Mouse (Mus musculus) stomach, embryonic 15.5 days (tissue): ENCODE results near the gene 5031439G07Rik. TPM values are rescaled to one million over a fixed set of nuclear protein-coding genes. Genes with fewer than 3 reads are reported as not detected.

Source experiments
- ATAC-seq: fragments of 200-750 bp; cut with Nextera tagmentation; 2 replicates; pipeline ENCODE4 v1.8.0; 2017; ENCODE audit warnings: low read depth, moderate number of reproducible peaks, moderate TSS enrichment; ENCODE audit not compliant: insufficient read depth, low FRiP score
- H3K27ac ChIP-seq: fragments of 300-500 bp; sonication (generic); 2 replicates; pipeline ENCODE4 v1.5.1; 2015; ENCODE audit warnings: mild to moderate bottlenecking, inconsistent platforms
- H3K27me3 ChIP-seq: fragments of 300-500 bp; sonication (generic); replicated peaks from 2 replicates; pipeline ENCODE4 v1.6.1; 2015; ENCODE audit warnings: inconsistent platforms
- H3K36me3 ChIP-seq: fragments of 300-500 bp; sonication (generic); 2 replicates; pipeline ENCODE4 v1.6.1; 2015; ENCODE audit warnings: inconsistent platforms
- H3K4me1 ChIP-seq: fragments of 300-500 bp; sonication (generic); 2 replicates; pipeline ENCODE4 v1.6.1; 2015; ENCODE audit warnings: inconsistent platforms
- H3K4me2 ChIP-seq: fragments of 300-500 bp; sonication (generic); 2 replicates; pipeline ENCODE4 v1.6.1; 2015; ENCODE audit warnings: mild to moderate bottlenecking, inconsistent platforms
- H3K4me3 ChIP-seq: fragments of 300-500 bp; sonication (generic); replicated peaks from 2 replicates; pipeline ENCODE4 v1.5.1; 2015; ENCODE audit warnings: inconsistent platforms
- H3K9ac ChIP-seq: fragments of 300-500 bp; sonication (generic); 2 replicates; pipeline ENCODE4 v1.6.1; 2015; ENCODE audit warnings: inconsistent platforms
- H3K9me3 ChIP-seq: fragments of 300-500 bp; sonication (generic); 2 replicates; pipeline ENCODE4 v1.6.1; 2016; ENCODE audit warnings: inconsistent platforms
- WGBS: fragments of 180-500 bp; shearing (Covaris S2); methylation state at CpG from one replicate; pipeline ENCODE4 v1.1.7; 2015; 5-methylcytosine and 5-hydroxymethylcytosine counted together
- polyA plus RNA-seq: library from polyadenylated mRNA; unstranded; fragments of >200 nt; fragmentation: Nextera tagmentation; extraction: Ambion mirVana; gene quantifications from 2 replicates; pipeline ENCODE4 v1.2.1, GENCODE M21; 2015

Gene 5031439G07Rik
- polyA plus RNA-seq, 1 experiment from 2014 or later: 13.7 TPM

DNA sequence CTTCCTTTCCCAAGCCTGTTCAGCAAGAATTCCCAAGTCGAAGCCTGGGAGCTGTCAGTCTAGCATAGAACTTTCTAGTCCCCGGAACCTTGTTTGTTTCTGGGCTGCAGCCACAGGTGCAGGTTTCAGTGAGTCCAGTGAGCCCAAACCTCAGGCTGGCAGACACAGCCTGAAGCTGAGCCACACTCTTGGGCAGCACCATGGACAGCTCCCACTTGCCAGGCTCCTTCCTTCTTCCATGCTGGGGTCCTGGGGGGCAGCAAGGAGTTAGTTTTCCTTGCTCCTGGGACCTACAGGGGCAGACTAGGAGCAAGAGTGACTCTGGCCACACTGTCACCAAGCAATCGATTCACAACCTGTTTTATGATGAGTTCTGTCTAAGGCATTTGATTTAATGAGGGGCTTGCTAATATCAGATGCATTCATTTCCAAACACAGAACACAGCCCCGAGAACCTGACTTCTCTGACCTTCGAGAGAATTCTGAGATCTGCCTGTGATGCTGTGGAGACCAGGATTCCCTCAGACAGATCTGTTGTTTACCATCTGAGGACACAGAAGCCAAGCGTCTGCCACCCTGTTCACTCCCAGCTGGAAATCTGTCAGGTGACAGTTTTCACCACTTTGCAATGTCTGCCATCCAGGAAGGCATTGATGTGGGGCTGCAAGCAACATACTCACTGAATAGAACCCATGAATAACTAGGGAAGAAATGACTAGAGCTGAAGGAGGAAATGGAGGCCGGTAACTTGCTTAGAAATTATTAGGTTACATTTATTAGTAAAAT is 22.6 kb downstream of the 5031439G07Rik start:
- 49% methylated on average over 7 of the region's 7 CpGs for WGBS
- Histone ChIP-seq H3K36me3 (no peaks in the 10 kb centered on the region), H3K9ac (no peak overlapping the region), H3K4me1 (no peaks in the 10 kb centered on the region), H3K4me2 (no peak overlapping the region), H3K27me3 (no peaks in the 10 kb centered on the region), H3K27ac (no peak overlapping the region), H3K9me3 (no peaks in the 10 kb centered on the region), H3K4me3 (no peak overlapping the region)
- ATAC-seq: no peak

GRCm38 (mm10) chr15:84964771-84965170 is 23.6 kb downstream of the 5031439G07Rik start:
- no peak overlapping the region for H3K4me2 ChIP-seq
- H3K9me3 ChIP-seq: no peaks in the 10 kb centered on the region
- no peak overlapping the region for H3K4me3 ChIP-seq
- no peaks in the 10 kb centered on the region for H3K4me1 ChIP-seq
- ATAC-seq: no peak
- 80% methylated on average over 5 of the region's 5 CpGs for WGBS
- H3K36me3 ChIP-seq: no peaks in the 10 kb centered on the region
- H3K27ac ChIP-seq: no peak overlapping the region
- no peaks in the 10 kb centered on the region for H3K27me3 ChIP-seq
- H3K9ac ChIP-seq: no peak overlapping the region

DNA sequence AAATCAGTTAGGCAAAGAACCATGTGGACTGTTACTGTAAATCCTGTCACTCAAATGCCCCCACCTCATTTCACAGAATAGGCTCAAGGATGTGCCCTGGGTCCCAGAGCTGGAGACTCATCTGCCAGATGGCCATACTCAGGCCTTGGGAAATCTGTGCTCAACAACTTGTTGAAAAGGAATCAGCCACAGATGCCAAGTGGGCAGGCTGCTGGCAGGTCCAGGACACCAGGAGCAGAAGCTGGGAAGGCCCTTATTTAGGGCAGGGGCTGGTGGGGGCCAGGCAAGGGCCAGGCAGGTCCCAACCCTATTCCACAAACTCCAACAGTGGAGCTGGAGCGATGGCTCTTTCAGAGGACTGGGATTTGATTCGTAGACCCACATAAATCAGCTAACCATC is 25.8 kb downstream of the 5031439G07Rik start:
- Histone ChIP-seq H3K27me3 (no peaks in the 10 kb centered on the region), H3K4me3 (no peak overlapping the region), H3K4me1 (0 out of 2 replicates have a peak, but pooled peaks cover 4% of the 10 kb centered on the region), H3K9me3 (no peaks in the 10 kb centered on the region), H3K27ac (no peak overlapping the region), H3K4me2 (no peak overlapping the region), H3K9ac (no peak overlapping the region), H3K36me3 (no peaks in the 10 kb centered on the region; the same call in 1 of the 2 replicates)
- ATAC-seq: no peak
- WGBS: 87% methylated on average over 2 of the region's 2 CpGs

DNA sequence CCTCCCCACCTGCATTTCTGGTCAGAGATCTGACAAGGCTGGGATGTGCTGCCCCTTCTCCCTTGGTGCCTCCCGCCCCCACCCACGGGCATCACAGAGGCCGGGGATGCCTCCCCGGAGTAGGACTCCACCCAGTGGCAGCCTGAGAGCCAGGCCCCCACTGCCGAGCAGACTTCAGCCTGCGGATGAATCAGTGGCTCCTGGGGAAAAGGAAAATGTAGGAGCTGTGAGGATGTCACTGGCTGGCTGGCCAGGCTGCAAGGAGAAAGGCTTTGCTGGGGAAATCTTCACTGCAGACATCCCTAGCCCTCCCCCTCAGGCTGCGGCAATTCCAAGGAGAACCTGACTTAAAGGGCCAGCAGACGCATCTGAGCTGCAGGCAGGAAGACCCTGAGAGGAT is 27.7 kb downstream of the 5031439G07Rik start:
- Histone ChIP-seq H3K27ac (no peak overlapping the region), H3K9me3 (no peaks in the 10 kb centered on the region), H3K9ac (no peak overlapping the region), H3K4me1 (0 out of 2 replicates have a peak, but pooled peaks cover 4% of the 10 kb centered on the region), H3K4me2 (no peak overlapping the region), H3K36me3 (peaks cover 2% of the 10 kb centered on the region; the same call in 1 of the 2 replicates), H3K27me3 (no peaks in the 10 kb centered on the region), H3K4me3 (no peak overlapping the region)
- 38% methylated on average over 8 of the region's 8 CpGs for WGBS
- no peak for ATAC-seq

GRCm38 (mm10) chr15:84959891-84960290 is 28.5 kb downstream of the 5031439G07Rik start:
- no peak overlapping the region for H3K9ac ChIP-seq

DNA sequence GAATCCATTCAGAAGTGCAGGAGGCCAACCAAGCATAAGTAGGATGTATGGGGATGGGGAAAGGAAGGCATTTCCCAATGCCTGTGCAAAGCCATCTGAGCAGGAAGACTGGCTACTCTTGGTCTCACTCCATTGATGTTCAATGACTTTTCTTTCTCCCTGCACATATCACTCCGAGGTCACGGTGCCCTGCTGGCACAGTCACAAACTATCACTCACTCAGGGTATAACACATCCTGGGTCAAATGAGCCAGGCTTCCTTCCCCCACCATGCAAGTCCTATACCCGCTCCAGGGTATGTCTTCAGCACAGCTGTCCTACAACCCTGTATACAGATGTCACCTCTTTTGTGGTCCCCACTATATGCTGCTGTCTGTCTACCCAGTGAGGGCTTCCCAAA is 30.0 kb downstream of the 5031439G07Rik start:
- ATAC-seq: no peak
- H3K4me1 ChIP-seq: 0 out of 2 replicates have a peak, but pooled peaks cover 4% of the 10 kb centered on the region
- no peaks in the 10 kb centered on the region for H3K27me3 ChIP-seq
- peaks cover 6% of the 10 kb centered on the region; the same call in 1 of the 2 replicates for H3K36me3 ChIP-seq
- no peak overlapping the region for H3K4me2 ChIP-seq
- WGBS: 87% methylated on average over 3 of the region's 3 CpGs
- H3K27ac ChIP-seq: no peak overlapping the region
- H3K9ac ChIP-seq: no peak overlapping the region
- H3K9me3 ChIP-seq: no peaks in the 10 kb centered on the region
- H3K4me3 ChIP-seq: no peak overlapping the region

More at GRCm38 (mm10) chr15:84959891-84960290, 28.5 kb downstream of the 5031439G07Rik start:
- Histone ChIP-seq H3K27ac (no peak overlapping the region), H3K4me1 (0 out of 2 replicates have a peak, but pooled peaks cover 4% of the 10 kb centered on the region), H3K27me3 (no peaks in the 10 kb centered on the region), H3K9me3 (no peaks in the 10 kb centered on the region), H3K36me3 (peaks cover 2% of the 10 kb centered on the region; the same call in 1 of the 2 replicates), H3K4me2 (no peak overlapping the region), H3K4me3 (no peak overlapping the region)
- ATAC-seq: no peak
- WGBS: 64% methylated on average over 6 of the region's 6 CpGs

DNA sequence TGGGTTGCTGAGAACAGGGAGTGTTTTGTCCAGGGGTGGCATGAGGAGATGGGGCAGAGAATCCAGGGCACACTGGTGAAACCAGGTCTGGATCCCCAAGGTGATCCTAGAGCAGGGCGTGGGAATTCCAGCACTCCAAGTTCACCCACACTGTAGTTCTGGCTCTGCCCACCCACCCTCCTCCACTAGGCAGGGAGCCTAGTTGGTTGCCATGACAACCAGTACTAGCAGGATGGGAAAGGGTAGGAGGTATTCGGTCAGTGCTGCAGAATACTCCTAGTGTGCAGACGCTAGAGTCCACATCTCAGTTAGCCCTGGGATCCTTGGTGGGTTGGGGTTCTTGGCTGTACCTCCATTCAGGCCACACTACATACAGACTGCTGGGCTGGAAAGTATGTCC is 30.5 kb downstream of the 5031439G07Rik start:
- H3K9ac ChIP-seq: no peak overlapping the region
- H3K4me3 ChIP-seq: no peak overlapping the region
- H3K27ac ChIP-seq: no peak overlapping the region
- 44% methylated on average over 3 of the region's 3 CpGs for WGBS
- peaks cover 10% of the 10 kb centered on the region for H3K36me3 ChIP-seq
- H3K4me2 ChIP-seq: no peak overlapping the region
- no peak for ATAC-seq
- no peaks in the 10 kb centered on the region for H3K27me3 ChIP-seq
- H3K9me3 ChIP-seq: no peaks in the 10 kb centered on the region
- H3K4me1 ChIP-seq: 0 out of 2 replicates have a peak, but pooled peaks cover 4% of the 10 kb centered on the region

DNA sequence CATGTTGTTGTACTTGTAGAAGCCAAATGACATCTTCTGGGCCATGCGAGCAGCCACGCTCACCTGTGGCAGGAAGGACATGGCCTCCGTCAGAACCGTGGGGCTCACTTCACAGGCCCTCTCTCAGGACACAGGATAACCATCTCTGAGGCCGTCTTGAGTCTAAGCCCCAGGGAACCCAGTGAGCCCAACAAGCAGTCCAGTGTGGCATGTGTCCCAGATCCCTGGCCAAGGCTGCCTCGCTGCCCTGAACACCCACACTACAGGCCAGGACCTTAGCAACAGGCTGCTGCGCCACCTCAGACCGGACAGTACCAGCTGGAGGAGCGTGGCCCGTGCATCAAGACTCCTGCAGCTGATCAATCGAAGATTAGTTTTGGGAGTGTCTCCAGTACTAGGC is 35.1 kb downstream of the 5031439G07Rik start:
- Histone ChIP-seq H3K27ac (no peak overlapping the region), H3K36me3 (peaks cover 48% of the 10 kb centered on the region), H3K27me3 (no peaks in the 10 kb centered on the region), H3K4me1 (0 out of 2 replicates have a peak, but pooled peaks cover 3% of the 10 kb centered on the region), H3K4me2 (no peak overlapping the region), H3K9ac (no peak overlapping the region), H3K4me3 (no peak overlapping the region), H3K9me3 (no peaks in the 10 kb centered on the region)
- ATAC-seq: no peak
- WGBS: 89% methylated on average over 11 of the region's 11 CpGs

GRCm38 (mm10) chr15:84950053-84950452 is 38.3 kb downstream of the 5031439G07Rik start:
- Histone ChIP-seq H3K36me3 (peaks cover 45% of the 10 kb centered on the region), H3K27ac (no peak overlapping the region)
- no peak for ATAC-seq

DNA sequence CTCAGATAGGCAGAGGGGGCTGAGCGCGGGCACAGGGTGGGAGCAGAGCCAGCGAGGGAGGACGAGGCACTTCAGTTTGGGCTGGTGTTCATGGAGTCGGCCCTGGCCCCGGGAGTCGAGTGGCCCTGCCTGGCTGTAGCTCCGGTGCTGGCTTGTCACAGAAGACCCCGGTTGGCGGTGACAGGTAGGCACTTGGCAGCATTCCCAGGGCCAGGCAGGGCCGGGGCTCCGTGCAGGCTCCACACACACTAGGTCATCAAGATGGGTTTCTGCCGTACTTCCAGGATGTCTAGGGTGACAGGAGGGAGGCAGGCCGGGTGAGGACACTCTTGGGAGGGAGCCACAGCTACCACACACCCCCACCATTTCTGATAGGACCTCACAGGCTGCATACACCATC is 39.4 kb downstream of the 5031439G07Rik start:
- WGBS: 90% methylated on average over 14 of the region's 14 CpGs
- H3K36me3 ChIP-seq: peaks cover 45% of the 10 kb centered on the region
- H3K9me3 ChIP-seq: no peaks in the 10 kb centered on the region
- no peak overlapping the region for H3K27ac ChIP-seq
- no peak for ATAC-seq
- no peaks in the 10 kb centered on the region for H3K27me3 ChIP-seq
- no peak overlapping the region for H3K4me2 ChIP-seq
- no peaks in the 10 kb centered on the region for H3K4me1 ChIP-seq
- no peak overlapping the region for H3K9ac ChIP-seq
- H3K4me3 ChIP-seq: no peak overlapping the region

More at GRCm38 (mm10) chr15:84950053-84950452, 38.3 kb downstream of the 5031439G07Rik start:
- no peaks in the 10 kb centered on the region for H3K27me3 ChIP-seq
- 83% methylated on average over 4 of the region's 4 CpGs for WGBS
- H3K4me1 ChIP-seq: no peaks in the 10 kb centered on the region
- no peaks in the 10 kb centered on the region for H3K9me3 ChIP-seq
- H3K4me3 ChIP-seq: no peak overlapping the region
- H3K9ac ChIP-seq: no peak overlapping the region
- H3K4me2 ChIP-seq: no peak overlapping the region

DNA sequence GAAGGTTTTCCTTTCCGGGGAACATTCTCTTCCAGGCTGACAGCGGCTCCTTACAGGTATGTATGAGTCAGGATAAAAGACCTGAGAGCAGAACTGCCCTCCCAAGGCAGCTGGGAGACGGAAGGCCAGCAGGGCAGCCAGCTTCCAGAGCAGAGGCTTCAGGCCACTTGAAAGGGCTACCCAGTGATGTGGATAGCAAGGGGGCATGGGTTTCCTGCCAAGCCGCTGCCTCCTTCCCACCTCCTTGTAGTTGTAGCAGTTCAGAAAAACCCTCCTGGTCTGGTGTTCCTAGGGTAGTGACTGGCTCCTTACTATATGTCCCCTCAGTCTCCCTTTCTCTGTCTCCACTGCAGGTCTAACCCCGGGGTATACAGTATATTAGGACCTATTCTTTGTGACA is 44.0 kb downstream of the 5031439G07Rik start:
- Histone ChIP-seq H3K36me3 (peaks cover 29% of the 10 kb centered on the region), H3K9me3 (no peaks in the 10 kb centered on the region), H3K9ac (no peak overlapping the region), H3K4me3 (no peak overlapping the region), H3K4me1 (no peaks in the 10 kb centered on the region), H3K27me3 (no peaks in the 10 kb centered on the region), H3K27ac (no peak overlapping the region), H3K4me2 (no peak overlapping the region)
- 79% methylated on average over 5 of the region's 5 CpGs for WGBS
- no peak for ATAC-seq

DNA sequence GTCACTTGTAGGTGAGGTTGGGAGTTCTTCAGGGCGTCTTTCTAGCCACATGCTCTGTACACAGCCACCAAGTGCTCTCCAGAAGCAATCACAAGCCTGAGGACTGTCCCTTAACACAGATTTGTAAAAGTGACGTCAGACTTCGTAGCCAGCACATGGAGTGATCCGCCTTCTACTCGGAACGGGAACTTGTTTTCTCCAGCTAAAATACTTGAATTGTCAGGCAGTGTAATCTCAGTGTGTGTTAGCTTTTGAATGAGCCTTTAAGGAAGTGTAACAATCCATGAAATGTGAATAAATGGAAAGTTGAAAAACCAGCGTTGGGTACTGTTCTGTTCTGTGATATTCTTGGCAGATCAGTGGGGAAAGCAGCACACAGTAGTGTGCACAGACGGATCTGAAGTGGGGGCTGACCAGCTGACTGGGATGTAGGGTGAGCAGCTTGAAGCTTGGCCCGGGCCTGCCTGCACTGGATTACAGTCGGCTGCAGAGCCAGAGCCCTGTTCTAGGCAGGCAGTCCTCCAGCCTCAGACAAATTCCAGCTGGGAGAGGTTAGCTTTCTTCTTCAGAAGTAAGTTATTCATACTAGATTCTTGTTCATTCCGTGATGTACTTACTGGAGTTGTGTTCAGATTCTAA is 45.6 kb downstream of the 5031439G07Rik start:
- peaks cover 31% of the 10 kb centered on the region for H3K36me3 ChIP-seq
- no peak overlapping the region for H3K9ac ChIP-seq
- no peaks in the 10 kb centered on the region for H3K4me1 ChIP-seq
- H3K4me2 ChIP-seq: no peak overlapping the region
- WGBS: 62% methylated on average over 11 of the region's 11 CpGs
- H3K4me3 ChIP-seq: no peak overlapping the region
- H3K27me3 ChIP-seq: no peaks in the 10 kb centered on the region
- peak; percentile 51; the same call in 1 of the 2 replicates for ATAC-seq
- no peak overlapping the region for H3K27ac ChIP-seq
- no peaks in the 10 kb centered on the region for H3K9me3 ChIP-seq
